Mouse (Mus musculus) CD8-positive naive resting alpha-beta T cell, adult 2 months (primary cell): ENCODE results near the gene 1700010B08Rik.
A peak's percentile ranks its signal among the peaks of the same experiment; 100 is the strongest.

Source experiments
- DNase-seq, 2 experiments: peaks; one replicate each; pipeline ENCODE4 v3.0.0; 2022; ENCODE audit warnings: low read depth in 2 of 2, low spot score in 2 of 2

Gene 1700010B08Rik

DNA sequence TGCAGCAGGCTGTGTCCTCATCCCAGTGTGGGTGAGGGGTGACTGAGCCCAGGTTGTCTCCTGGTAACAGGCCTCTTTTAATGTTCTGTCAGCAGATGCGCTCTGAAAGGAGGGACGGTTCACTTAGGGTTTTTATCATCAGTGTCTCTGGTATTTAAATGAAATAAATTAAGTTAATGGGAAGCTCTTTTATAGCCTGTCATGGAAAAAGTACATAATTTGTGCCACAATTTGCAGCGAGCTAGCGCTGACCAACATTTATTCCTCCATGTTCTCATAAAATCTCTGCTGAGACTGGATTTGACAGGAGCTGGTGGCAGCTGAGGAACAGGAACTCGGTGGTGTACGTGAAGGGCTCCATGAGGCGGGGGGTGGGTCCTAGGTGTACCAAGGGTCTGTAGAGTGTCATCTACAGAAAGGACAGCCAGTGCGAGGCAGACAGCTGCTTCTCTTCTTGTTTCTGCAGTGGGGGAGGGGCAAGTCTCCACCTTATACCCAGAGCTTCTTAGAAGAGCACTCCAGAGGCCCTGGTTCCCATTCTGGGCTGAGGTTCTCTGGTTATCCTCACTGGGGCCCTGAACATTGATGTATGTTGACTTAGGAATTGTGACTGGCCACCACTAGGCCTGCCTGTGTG lies 48.9 kb downstream of the 1700010B08Rik start:
- DNase-seq: no peak

DNA sequence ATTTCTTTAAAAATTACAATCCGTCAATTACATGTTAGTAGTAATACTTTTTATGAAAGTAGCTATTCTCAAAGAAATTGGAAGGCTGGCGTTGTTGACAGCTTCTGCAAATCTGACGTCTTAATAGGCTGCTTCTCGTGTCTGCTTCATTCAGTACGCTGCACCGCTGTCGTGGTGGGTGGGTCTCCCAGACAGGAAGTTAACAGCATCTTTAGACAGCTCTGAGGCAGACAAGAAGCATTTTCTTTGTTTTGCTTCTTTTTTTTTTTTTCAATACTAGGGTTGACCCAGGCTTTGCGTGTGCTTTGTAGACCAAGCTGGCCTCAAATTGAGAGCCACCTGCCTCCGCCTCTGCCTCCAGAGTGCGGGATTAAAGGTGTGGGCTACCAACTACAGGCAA lies 50.0 kb downstream of the 1700010B08Rik start:
- peak in 1 of 2 experiments; percentile 13 for DNase-seq

DNA sequence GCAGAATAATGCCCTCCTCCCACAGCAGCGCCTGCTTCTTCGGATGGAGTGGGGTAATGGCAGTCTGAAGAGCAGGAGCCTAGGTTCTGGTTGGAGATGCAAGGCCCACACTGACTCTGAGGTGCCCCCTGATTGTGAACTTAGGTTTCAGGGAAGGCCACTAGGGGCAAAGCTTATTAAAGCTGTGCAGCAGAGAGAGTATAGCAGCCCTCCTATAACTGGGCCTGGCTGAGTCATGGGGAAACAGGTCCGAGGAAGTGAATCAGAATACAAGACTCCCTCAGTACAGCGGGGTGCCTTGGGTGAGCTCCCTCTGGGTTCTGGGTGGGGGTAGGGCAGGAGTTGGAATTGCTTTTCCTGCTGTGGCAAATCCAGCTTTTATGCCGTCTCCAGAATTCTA lies 51.4 kb downstream of the 1700010B08Rik start:
- DNase-seq: no peak
